Mouse (Mus musculus): ENCODE measurements around the gene Gbp9. TPM values are rescaled to one million over a fixed set of nuclear protein-coding genes. Genes with fewer than 3 reads are reported as not detected.
"Not testable (repeated sequence)": the region's sequence is repeated elsewhere in the genome, so short reads cannot be mapped to it uniquely, and the experiment has no call there.

The Gbp9 gene
- total RNA-seq, 2 experiments from 2014 or later = 1.9 to 2.6 TPM

- DNase-seq (ENCODE audit: low spot score in 2 of 2) = no peak
- intact Hi-C loops (cut with DNase I) = no loop called here
Measured at GRCm38 (mm10) chr5:105063321-105063720, 76.0 kb downstream of the Gbp9 start.

- DNase-seq (ENCODE audit: low spot score in 2 of 2); intact Hi-C loops (cut with DNase I): not testable (repeated sequence)
Measured at GRCm38 (mm10) chr5:105062403-105062802, 76.9 kb downstream of the Gbp9 start.

- intact Hi-C loops (cut with DNase I) = no loop called here
- no peak for DNase-seq (ENCODE audit: low spot score in 2 of 2)
Measured at GRCm38 (mm10) chr5:105060224-105060623, 79.1 kb downstream of the Gbp9 start.

- intact Hi-C loops (cut with DNase I) = no loop called here
Measured at GRCm38 (mm10) chr5:105055279-105055678, 84.1 kb downstream of the Gbp9 start.

GRCm38 (mm10) chr5:105053471-105054169 lies 85.7 kb downstream of the Gbp9 start:
- intact Hi-C loops (cut with DNase I); DNase-seq (ENCODE audit: low spot score in 2 of 2): not testable (repeated sequence)

More at GRCm38 (mm10) chr5:105055279-105055678, 84.1 kb downstream of the Gbp9 start:
- no peak for DNase-seq (ENCODE audit: low spot score in 2 of 2)

GRCm38 (mm10) chr5:105032362-105032761 lies 107.0 kb downstream of the Gbp9 start:
- DNase-seq (ENCODE audit: low spot score in 2 of 2) = no peak
- intact Hi-C loops (cut with DNase I) = no loop called here

Other genes starting within 250 kb of the Gbp9 start
- gene Abcg3, start 156.8 kb downstream of the Gbp9 start, total RNA-seq (2021) = under 1 TPM in 1 of 2 experiments, not detected in 1; 0.11 TPM
- gene Gbp8, start within 50 bp of the Gbp9 start, total RNA-seq (2021) = not detected
- 1 to 10 TPM in 1 of 2 experiments, under 1 TPM in 1; 0.89 to 1.4 TPM for gene Gbp4, start within 50 bp of the Gbp9 start, total RNA-seq (2021)
- gene Gbp10, start 100.0 kb upstream of the Gbp9 start, total RNA-seq (2021) = not detected
- gene Gm43302, start 154.2 kb upstream of the Gbp9 start, total RNA-seq (2021) = under 1 TPM in 1 of 2 experiments, not detected in 1; 0.34 TPM
- gene Gbp6, start 154.2 kb upstream of the Gbp9 start, total RNA-seq (2021) = under 1 TPM in 1 of 2 experiments, not detected in 1; 0.57 TPM

Data from left cerebral cortex, postnatal 25 days (tissue).